Mouse (Mus musculus) small intestine, adult 2 months (tissue): ENCODE measurements at regions not wholly inside any gene's neighbourhood (a gene's known extent, or its start where the extent isn't known, plus 50 kb on each side); places are given as distances from the start of the nearest gene placed in this dataset.

ENCODE experiments used
- CTCF ChIP-seq: fragments of 200-500 bp; IDR thresholded peaks from 2 replicates; pipeline ENCODE4 v1.5.1; 2012; ENCODE audit warnings: low read depth, mild to moderate bottlenecking, control low read depth, inconsistent platforms, low read length, moderate library complexity, mixed read lengths; ENCODE audit not compliant: insufficient replicate concordance, insufficient read length; ENCODE audit errors: extremely low read depth
- POLR2A ChIP-seq: fragments of 200-500 bp; IDR thresholded peaks from 2 replicates; pipeline ENCODE4 v1.6.1; 2012; ENCODE audit warnings: low read depth, mild to moderate bottlenecking, control low read depth, inconsistent platforms, low read length, moderate library complexity

GRCm38 (mm10) chr9:117836696-117837380 lies 203.5 kb upstream of the Azi2 start:
- TF ChIP-seq CTCF, result no peak
- no peak for TF ChIP-seq POLR2A
